Mouse (Mus musculus) stomach, adult 2 months (tissue): ENCODE measurements around the gene Tada3. TPM values are rescaled to one million over a fixed set of nuclear protein-coding genes. Genes with fewer than 3 reads are reported as not detected.

Experiments used
- polyA plus RNA-seq: library from polyadenylated mRNA; depleted of rRNA; stranded (reverse); fragments of >200 nt; gene quantifications from 2 replicates; pipeline ENCODE4 v1.2.3, GENCODE M21; 2012; rRNA removed

Gene Tada3
- polyA plus RNA-seq, result 8.7 and 11.1 TPM in 2 replicates

GRCm38 (mm10) chr6:113377496-113378385, at the start of gene Tada3, which contains the start of gene Arpc4:
Gene Tada3 (minus strand): TSS chr6:113377883.
Gene Arpc4 (plus strand): TSS chr6:113378115.

GRCm38 (mm10) chr6:113419199-113419587, 41.5 kb upstream of the Tada3 start, which contains the start of gene Rpusd3:
Gene Rpusd3 (minus strand): TSS chr6:113419340.

GRCm38 (mm10) chr6:113388960-113389359, 11.3 kb upstream of the Tada3 start, which contains the start of gene Ttll3:
Gene Ttll3 (plus strand): TSS chr6:113389260.

GRCm38 (mm10) chr6:113343177-113344092, 34.2 kb downstream of the Tada3 start, which contains the start of gene Camk1:
Gene Camk1 (minus strand): TSS chr6:113343984.

GRCm38 (mm10) chr6:113326533-113327315, 51.0 kb downstream of the Tada3 start, which contains the start of gene Ogg1:
Gene Ogg1 (plus strand): TSS chr6:113326972.

Other genes starting within 250 kb of the Tada3 start
- gene Lhfpl4, start 182.5 kb downstream of the Tada3 start, polyA plus RNA-seq, result 0.51 and 0.62 TPM in 2 replicates
- 31.6 and 32.2 TPM in 2 replicates for gene Mtmr14, start 140.0 kb downstream of the Tada3 start, polyA plus RNA-seq
- not detected in 2 replicates for gene Cpne9, start 95.6 kb downstream of the Tada3 start, polyA plus RNA-seq
- 5.8 and 7.2 TPM in 2 replicates for gene Brpf1, start 70.7 kb downstream of the Tada3 start, polyA plus RNA-seq
- 5.8 and 6.4 TPM in 2 replicates for gene Ogg1, start 50.9 kb downstream of the Tada3 start, polyA plus RNA-seq
- 22.2 and 23.6 TPM in 2 replicates for gene Camk1, start 33.9 kb downstream of the Tada3 start, polyA plus RNA-seq
- gene Arpc4, start 232 bp upstream of the Tada3 start, polyA plus RNA-seq, result 41.2 and 47.5 TPM in 2 replicates
- 5.5 and 6.9 TPM in 2 replicates for gene Ttll3, start 11.4 kb upstream of the Tada3 start, polyA plus RNA-seq
- gene Rpusd3, start 41.5 kb upstream of the Tada3 start, polyA plus RNA-seq, result 27.0 and 55.6 TPM in 2 replicates
- gene Cidec, start 57.9 kb upstream of the Tada3 start, polyA plus RNA-seq, result 36.8 and 48.6 TPM in 2 replicates
- 31.7 and 33.8 TPM in 2 replicates for gene Jagn1, start 64.7 kb upstream of the Tada3 start, polyA plus RNA-seq
- 44.5 and 106 TPM in 2 replicates for gene Il17re, start 80.6 kb upstream of the Tada3 start, polyA plus RNA-seq
- 212 and 257 TPM in 2 replicates for gene Il17rc, start 93.5 kb upstream of the Tada3 start, polyA plus RNA-seq
- 6.5 and 8.5 TPM in 2 replicates for gene Creld1, start 105.4 kb upstream of the Tada3 start, polyA plus RNA-seq
- 0.10 TPM in 1 of 2 replicates, not detected in the other for gene Prrt3, start 124.0 kb upstream of the Tada3 start, polyA plus RNA-seq
- 12.8 and 13.2 TPM in 2 replicates for gene Emc3, start 153.8 kb upstream of the Tada3 start, polyA plus RNA-seq
- 0.50 and 0.67 TPM in 2 replicates for gene Fancd2, start 153.8 kb upstream of the Tada3 start, polyA plus RNA-seq
- not detected in 2 replicates for gene Fancd2os, start 222.8 kb upstream of the Tada3 start, polyA plus RNA-seq
- gene Brk1, start 226.9 kb upstream of the Tada3 start, polyA plus RNA-seq, result 58.4 and 60.6 TPM in 2 replicates
- gene Vhl, start 246.1 kb upstream of the Tada3 start, polyA plus RNA-seq, result 5.0 and 5.8 TPM in 2 replicates